Mouse (Mus musculus): ENCODE measurements at regions not wholly inside any gene's neighbourhood (a gene's known extent, or its start where the extent isn't known, plus 50 kb on each side); places are given as distances from the start of the nearest gene placed in this dataset.

DNA sequence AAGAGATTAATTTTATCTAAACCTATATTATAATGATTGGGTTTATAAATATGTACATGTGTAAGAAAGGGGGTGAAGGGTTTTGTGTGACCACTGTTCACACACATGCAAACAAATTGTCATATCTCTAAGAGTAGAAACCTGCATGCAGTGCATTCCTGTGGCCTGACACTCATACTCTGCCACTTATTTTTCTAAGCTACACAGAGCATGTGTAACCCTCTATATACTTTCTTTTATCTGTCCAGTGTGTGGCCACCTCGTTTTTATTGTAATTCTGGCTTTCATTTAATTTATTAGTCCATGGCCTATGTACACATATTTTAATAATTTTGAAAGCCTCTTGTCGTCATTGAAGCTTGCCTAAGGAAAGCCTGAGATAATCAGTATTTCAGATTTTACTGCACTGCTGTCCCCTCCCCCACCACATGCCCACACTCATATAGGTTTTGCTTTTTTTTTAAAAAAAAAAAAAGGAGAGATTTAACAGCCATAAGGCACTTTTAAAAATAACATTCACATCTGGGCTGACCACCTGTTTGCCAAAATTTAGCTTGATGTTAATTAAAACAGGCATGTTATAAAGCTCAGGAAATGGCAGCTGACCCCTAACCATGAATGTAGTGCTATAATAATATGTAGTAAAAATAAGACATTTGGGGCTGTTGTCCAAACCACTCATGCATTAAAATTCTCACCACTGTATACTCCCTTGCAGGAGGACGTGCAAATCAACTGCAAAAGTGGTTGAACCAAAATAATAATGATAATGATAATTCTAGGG is 410.7 kb upstream of the Clint1 start:
- DNase-seq, result no peak

DNA sequence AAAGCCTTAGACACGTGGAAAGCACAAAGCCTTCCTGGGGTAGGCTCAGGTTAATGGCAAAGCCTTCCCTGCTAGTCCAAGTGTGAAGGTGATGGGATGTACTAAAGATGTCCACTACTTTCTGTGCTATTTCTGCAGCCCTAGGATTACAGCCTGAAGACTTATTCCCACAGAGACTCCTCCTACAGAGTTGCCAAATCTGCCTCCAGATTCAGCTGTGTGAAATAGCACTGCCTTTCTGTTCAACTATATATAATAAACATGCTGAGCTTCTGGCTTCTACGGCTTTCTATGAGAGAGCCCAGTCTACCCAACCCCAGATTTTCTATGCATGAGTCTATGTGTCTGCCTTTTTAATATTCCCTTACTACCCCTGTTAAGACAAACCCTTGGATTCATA is 405.3 kb upstream of the Clint1 start:
- DNase-seq, result no peak

DNA sequence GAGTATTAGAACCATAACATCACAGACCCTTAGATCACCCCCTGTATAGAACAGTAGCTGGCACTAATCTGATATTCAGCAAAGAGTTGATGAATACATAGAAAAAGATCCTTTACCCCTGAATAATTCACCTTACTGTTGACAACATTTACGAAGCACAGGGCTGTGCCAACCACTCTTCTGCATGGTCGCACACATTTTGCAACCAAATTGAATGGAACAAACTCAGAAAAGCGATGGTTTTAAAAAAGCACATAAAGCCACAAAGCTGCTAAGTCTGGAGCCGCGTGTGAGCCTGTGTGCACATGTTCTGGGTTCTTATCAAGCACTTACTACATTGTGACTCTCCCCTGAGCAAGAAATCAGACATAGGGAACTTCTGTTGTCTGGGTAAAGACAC is 397.6 kb upstream of the Clint1 start:
- DNase-seq, result no peak

DNA sequence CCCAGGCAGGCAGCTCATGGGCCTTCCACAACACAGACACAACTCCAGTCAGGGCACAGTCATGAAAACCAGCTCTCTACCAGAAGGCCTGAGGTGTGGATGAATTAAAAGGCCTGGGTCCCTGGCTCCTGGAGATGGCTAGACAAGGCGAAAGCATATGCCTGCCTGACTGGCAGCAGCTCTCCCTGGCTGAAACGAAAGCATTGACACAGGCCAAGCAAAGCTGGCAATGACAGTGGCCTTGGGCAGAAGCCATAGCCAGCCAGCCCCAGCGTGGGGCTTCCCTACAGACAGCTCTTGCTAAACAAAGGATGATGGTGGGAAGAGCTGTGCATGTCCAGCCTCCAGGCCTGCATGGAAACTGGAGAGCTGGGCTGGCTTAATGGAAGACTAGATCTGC is 396.9 kb upstream of the Clint1 start:
- DNase-seq, result no peak

DNA sequence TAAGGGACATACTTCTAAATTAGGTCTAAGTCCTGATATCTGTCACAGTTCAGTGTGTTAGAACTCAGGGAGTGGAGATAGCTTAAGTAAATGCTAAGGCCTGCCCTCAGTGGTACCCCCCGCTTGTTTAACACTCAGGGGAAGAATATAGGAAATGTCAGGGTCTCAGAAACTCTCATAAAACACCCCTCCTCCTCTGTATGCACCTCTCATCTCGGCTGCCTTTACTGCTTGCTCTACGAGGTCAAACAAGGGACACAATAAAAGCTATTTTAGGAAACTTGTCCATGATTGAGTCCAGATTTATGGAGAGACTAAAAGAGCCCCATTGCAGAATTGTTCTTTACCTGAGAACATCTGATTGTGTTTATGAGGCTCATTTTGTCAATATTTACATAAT is 395.1 kb upstream of the Clint1 start:
- DNase-seq, result no peak

DNA sequence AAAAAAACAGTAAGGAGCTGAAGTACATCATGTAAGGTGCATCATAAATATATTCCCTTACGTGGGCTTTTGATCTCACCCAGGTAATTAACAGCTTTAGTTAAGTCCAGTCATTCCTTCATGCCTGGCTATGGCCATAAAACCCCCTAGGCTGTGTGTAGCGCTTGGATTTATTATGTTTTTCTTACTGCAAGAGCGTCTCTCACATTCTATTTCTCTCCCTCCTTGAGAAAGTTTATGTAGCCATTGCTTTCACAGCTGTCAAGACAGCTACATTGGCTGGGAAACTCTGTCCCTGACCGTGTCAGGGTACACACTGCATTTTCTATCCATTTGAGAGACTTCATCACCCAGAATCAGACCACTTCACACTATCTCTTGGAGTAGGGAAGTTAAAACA is 394.3 kb upstream of the Clint1 start:
- no peak for DNase-seq

DNA sequence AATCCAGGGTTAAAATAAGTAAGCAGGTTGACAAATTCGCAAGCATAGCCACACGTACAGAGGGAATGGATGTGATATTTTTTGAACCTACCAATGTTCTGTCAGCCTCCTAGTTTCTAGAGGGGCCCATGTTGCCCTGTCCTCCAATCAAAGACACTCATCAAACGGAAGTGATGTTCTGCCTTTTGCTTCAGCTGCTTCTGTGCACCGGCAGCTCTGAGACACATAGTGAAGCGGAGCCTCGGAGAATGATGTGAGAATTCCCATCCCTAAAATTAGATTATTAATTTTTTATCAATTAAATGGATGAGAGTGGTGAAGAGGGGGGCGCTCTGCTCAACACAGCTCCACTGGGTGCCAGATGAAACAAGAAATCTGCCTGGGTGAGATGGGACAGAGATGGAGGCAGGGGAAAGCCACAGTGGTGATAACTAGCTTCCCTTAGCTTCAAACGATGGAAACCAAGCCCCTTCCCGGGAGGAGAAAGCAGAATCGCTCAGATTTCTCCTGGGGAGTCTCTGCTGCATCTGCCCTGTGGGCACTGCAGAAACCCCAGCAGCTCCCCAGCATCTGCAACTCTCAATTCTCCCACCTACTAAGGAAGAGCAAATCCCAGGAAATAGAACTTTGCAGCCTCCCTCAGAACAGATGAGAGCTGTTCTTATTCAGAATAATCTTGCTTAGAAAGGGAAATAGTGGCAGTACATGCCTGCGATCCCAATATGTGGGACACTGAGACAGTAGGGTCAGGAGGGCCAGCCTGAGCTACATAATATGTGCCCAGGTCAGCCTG is 391.7 kb upstream of the Clint1 start:
- DNase-seq, result no peak

DNA sequence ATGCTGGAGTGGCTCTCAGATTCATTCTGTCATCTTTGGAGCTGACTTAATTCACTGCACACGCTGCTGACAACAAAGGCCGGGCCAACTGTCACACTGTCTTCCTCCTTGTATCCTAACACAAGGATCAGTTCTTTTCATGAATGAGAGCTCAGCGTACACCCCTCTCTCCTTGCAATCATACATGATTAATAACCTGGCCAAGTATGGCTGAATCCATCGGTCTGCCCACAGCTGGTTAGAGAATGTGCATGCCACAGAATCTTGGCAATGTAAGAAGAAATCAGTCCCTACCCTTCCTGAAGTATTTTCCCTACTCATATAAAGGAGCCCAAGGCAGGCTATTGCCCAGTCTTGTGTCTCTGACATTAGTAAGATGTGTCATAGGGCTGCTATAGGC is 387.4 kb upstream of the Clint1 start:
- DNase-seq, result no peak

DNA sequence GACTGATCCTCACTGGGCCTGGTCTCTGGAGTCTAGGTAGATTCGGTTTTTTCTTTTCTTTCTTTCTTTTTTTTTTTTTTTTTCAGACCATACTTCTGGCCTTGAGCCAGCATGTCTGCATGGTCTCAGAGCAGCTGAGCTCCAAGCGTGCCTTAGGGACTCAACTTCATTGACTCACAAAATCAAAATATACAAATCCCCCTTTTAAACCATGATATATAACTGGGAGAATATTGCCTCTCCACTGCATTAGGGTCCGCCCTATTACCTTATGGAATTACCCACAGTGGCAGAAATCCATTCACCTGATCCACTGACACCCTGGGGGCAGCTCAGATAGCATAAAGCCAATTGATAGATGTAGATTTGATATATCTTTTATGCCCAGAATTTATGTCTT is 385.5 kb upstream of the Clint1 start:
- DNase-seq, result no peak

DNA sequence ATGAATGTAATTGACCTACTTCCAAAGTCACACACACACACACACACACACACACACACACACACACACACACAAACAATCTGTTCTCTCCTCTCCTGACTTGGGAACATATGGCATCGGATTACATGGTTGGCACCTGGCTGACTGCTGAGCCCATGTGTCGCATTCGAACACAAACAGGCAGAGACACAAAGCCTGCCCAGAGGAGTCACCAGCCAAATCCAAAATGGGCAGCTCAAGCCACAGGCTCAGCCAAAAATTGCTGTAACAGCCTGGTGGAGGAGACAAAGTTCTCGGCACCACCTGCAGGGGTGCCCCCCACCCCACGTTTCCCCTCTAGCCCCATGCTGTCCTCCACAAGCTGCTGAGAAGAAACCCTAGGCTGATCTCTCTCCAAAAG is 379.7 kb upstream of the Clint1 start:
- DNase-seq, result no peak

DNA sequence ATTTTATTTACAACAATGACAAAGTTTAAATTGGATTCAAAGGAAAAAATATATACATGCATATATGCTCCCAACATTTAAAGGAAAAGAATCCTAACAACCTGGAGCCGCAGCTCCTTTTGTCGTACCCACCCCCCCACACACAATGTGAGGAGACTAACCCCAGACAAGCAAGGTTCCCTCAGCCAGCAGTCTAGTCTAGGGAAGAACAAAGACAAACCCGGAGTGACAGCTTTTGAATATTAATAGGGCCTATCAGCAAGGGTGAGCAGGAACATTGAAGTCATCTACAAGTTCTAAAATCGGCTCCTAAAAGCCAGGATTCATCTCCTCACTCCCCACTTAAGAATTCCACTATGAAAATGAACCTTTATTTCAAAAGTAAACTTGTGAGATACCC is 374.9 kb upstream of the Clint1 start:
- no peak for DNase-seq

DNA sequence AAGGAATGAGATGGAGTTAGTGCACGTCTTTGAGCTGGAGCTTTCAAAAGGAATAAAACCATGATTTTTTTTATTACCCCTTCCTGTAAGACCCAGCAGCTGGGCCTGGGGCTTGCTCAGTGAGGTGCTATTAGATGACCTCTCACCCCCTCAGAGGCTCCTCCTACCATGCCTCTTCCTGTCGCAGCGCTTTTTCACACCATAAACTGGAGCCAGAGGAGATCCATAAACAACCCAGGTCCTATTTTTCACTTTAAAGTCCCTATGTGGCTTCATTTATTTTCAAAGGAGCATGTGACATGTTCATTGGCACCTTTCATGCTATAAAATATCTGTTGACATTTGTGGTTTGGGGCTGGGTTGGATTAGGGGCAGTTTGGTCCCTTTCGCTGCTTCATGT is 365.9 kb upstream of the Clint1 start:
- no peak for DNase-seq

DNA sequence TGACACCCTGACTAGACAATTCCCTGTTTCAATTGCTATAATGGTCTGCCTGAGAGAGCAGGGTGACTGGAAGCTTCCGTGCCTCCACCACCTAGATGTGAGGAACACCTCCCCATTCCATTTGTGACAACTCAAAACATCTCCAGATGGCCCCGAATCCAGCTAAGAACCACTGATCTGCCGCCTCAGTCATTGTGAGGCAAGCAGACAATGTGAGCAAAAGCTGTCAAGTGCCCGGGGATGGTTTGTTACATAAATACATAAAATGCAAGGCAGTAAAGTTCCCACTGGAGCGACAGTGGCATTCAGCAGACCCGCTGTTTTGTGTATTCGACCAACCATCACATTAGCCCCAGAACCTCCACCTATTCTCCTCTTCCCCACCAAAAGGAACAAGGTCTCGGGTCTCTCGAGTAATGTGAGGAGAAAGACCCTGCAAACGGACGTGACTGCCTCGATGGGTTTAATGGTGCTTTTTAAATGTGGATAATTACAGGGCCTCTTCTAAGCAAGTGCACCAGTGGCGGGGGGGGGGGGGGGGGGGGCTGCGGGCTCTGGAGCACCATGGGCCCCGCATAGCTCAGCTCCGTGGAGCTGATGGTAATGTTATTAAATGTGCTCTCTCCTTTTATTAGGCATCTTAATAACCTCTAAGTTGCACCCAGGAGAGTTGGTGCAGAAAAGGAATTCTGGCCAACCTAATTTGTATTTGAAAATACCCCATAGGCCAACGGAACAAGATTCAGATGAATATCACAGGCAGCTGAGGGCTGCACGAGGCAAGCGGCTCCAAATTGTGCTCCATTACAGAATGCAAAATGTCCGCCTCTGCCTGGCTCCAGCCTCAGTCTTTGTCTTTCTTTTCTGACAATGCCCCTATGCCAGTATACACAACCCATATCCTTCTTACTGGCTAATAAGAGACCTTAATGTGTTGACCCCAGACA is 360.6 kb upstream of the Clint1 start:
- DNase-seq, result no peak

DNA sequence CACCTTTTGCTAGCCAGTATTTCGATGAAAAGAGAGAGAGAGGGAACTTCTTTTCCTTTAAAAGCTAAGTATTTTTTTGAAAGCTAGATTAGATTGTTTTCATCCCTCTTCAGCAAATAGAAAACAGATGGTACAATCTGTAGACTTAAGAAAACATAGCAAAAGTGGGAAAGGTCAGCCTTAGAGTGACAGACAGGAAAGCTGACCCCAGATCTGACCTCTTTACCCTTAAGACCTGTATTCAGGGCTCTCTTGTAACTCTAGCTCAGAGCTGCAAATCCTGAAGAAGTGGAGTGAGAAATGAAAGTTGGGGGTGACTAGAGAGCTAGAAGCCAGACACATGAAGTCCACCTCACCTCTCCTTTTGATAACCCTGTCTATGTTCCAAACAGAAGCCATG is 356.6 kb upstream of the Clint1 start:
- no peak for DNase-seq

DNA sequence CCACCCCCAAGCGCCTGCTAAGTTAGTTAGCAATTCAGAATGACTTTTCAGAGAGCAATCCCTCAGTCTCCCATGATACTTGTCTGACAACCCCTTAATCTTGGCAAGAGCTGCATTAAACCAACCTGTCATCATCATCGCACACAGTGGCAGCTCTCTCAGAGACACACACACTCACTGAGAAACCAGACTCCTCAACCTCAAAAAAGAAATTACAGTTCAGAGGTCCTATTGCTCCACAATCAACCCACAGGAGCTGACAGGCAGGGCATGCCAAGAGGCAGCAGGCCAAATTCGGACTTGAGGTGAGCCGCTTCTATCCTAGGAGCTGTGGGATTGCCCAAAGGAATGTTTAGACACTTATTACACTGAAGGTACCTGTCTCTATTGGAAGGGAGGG is 343.3 kb upstream of the Clint1 start:
- no peak for DNase-seq

DNA sequence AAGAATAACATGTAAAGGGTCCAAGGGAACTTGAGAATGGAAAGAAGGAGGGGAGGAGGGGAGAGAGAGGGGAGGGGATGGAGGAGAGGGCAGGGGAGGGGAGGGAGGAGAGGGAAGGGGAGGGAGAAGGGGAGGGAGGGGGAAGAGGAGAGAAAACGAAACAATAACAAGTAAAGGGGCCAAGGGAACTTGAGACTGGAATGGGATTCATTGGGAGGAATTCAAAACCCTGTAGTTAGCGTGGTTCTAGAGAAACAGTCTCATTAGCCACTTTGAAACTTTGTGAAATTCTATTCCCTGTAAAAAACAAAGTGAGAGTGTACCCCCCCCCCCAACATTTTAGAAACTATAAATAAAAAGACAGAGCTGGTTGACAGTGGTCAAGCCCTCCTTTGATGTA is 342.6 kb upstream of the Clint1 start:
- DNase-seq, result no peak

DNA sequence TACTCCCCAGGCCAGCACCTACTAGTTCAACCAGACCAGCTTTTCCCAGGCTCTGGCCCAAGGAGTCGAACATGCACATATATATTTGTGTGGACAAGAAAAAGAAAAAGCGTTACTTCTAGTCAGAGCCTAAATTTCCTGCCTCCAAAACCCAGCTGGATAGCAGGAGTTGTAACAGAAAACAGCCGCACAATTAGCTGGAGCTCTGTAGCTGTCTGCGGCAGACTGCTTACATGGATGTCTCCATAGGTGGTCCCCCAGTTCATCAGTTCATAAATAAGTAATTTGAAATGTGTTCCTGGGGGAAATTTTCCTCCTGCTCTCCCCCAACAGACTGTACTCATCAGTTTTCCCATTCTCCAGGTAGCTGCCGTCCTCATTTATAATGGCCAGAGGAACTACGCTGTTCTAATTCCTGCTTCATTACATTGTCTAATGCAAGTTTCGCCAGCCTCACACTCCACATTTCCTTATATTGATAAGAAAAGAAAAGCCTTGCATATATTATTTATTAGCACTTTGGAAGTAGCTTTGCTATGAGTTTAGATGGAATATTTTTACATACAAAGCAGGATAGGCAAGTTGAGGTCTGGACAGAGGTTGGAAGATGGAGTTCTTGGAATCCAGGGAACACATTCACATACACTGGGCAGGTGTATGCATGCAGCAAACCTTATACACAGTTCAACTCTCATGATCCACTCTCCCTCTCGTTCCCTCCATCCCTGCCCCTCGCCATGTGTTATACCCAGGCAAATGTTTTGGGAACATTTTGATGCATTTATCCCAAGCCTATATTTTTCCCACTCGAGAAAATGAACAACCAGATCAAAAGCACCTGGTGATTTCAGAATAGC is 337.2 kb upstream of the Clint1 start:
- no peak for DNase-seq

DNA sequence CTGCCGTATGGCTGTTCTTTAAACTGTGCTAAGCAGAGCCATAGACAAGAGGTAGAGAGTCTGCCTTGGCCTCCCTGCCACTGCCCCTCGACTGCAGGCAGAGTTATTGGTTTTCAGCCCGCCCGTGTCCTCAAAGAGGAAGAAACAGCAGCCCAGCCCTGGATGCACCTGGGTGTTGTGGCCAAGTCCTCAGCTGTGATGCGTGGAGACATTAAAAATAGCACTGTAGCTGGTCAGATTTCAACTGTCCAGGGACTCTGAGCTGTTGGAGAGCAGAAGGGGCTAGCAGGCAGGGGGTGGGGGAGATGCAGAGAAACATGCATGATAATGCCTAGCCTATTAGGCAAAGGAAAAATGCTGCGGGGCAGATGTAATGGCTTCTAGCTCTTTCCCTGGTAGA is 327.1 kb upstream of the Clint1 start:
- DNase-seq, result no peak

DNA sequence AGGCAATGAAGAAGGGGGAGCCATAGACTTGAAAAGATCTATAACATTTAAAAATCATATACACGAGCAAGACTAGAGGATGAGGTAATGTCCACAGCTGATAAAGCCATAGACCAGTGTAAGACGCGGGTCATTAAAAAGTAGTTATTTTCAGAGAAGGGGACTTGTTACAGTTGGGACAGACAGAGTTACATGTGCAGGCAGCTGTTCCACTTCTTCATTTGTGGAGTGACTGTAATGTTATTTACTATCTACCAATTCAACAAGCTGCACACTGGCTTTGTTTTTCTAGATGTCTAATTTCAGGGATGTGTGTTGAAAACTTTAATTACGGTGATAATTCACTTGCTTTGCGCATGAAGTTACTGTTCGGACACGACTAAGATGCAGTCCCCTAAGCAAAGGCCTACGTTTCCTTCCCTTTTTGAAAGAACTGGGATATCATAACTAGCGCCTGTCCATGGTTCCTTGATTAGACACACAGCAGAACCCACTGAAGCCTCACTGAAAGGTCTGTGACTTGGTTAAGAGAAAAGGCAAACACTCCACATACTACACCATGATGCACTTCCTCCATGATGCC is 320.7 kb upstream of the Clint1 start:
- no peak for DNase-seq

DNA sequence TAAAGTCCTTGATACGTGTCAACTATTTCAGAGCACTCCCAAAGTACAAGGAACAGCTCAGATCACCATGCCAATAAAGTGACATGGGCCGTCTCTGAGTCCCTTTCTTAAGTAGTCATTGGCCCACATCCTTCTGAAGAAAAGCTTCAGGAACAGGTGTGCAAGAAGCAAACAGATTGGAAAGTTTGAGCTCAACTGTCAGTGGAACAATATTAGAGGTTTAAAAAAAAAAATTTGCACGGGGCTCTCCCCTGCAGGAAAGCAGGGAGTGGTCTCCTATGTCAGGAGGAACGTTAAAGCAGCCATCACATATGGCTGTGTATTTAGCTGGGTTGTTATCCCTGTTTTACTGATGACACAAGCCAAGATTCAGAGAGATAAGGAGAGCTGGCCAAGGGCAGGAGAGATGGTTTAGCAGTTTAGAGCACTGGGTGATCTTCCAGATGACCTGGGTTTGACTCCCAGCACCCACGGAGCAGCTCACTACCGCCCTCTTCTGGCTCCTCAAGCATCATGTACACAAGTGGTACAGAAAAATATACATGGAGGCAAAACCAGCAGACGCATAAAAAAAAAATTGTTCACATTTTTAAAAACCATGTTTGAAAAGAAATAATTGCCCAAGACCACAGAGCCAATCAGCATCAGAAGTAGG is 318.3 kb upstream of the Clint1 start:
- DNase-seq, result peak; percentile 13

DNA sequence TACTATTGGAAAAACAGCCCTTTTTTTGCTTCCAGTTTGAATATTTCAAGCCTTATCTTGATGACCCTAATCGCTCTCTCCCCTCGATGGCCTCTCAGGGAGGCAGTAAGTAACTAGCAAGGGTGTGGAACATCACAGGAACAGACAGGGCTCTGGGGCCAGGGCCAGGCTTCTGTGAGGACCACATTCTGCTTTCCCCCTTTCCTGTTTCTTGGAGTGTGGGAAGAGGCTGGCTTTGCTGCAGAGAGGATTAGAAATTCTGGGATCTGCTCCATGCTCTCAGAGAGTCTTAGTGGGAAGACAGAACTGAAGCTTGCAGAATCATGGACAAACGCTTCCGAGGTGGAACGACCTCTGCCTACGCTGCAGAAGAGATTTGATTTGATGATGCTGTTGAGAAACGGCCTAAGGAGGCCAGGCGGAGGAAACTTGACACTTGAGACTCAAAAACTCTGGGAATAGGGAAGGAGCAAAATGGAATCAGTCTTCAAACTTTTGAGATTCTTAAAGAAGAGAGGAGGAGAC is 316.3 kb upstream of the Clint1 start:
- DNase-seq, result no peak
